Mouse (Mus musculus) limb, embryonic 10.5 days (tissue): ENCODE data around the gene St6gal1. TPM values are rescaled to one million over a fixed set of nuclear protein-coding genes. Genes with fewer than 3 reads are reported as not detected.

ENCODE experiments used
- DNase-seq: peaks from one replicate; pipeline ENCODE4 v3.0.0-alpha.2; 2017; ENCODE audit warnings: low spot score
- H3K27ac ChIP-seq: fragments of 300-500 bp; sonication (generic); 2 replicates; pipeline ENCODE4 v1.5.1; 2016; ENCODE audit warnings: mild to moderate bottlenecking
- H3K27me3 ChIP-seq: fragments of 300-500 bp; sonication (generic); 2 replicates; pipeline ENCODE4 v1.6.1; 2016; ENCODE audit warnings: low read depth, mild to moderate bottlenecking; ENCODE audit not compliant: poor library complexity, severe bottlenecking
- H3K36me3 ChIP-seq: fragments of 300-500 bp; sonication (generic); 2 replicates; pipeline ENCODE4 v1.6.1; 2016; ENCODE audit warnings: mild to moderate bottlenecking, moderate library complexity
- H3K4me1 ChIP-seq: fragments of 300-500 bp; sonication (generic); 2 replicates; pipeline ENCODE4 v1.6.1; 2016
- H3K4me3 ChIP-seq: fragments of 300-500 bp; sonication (generic); 2 replicates; pipeline ENCODE4 v1.5.1; 2016; ENCODE audit warnings: mild to moderate bottlenecking, moderate library complexity
- H3K9me3 ChIP-seq: fragments of 300-500 bp; sonication (generic); replicated peaks from 2 replicates; pipeline ENCODE4 v1.6.1; 2016; ENCODE audit warnings: mild to moderate bottlenecking
- WGBS: fragments of 180-500 bp; shearing (Covaris S2); methylation state at CpG from one replicate; pipeline ENCODE4 v1.1.7; 2016; 5-methylcytosine and 5-hydroxymethylcytosine counted together
- polyA plus RNA-seq: library from polyadenylated mRNA; unstranded; fragments of >200 nt; fragmentation: Nextera tagmentation; extraction: Ambion mirVana; gene quantifications from 2 replicates; pipeline ENCODE4 v1.2.1, GENCODE M21; 2016

The St6gal1 gene
- polyA plus RNA-seq, 1 experiment from 2014 or later: 26.7 TPM

DNA sequence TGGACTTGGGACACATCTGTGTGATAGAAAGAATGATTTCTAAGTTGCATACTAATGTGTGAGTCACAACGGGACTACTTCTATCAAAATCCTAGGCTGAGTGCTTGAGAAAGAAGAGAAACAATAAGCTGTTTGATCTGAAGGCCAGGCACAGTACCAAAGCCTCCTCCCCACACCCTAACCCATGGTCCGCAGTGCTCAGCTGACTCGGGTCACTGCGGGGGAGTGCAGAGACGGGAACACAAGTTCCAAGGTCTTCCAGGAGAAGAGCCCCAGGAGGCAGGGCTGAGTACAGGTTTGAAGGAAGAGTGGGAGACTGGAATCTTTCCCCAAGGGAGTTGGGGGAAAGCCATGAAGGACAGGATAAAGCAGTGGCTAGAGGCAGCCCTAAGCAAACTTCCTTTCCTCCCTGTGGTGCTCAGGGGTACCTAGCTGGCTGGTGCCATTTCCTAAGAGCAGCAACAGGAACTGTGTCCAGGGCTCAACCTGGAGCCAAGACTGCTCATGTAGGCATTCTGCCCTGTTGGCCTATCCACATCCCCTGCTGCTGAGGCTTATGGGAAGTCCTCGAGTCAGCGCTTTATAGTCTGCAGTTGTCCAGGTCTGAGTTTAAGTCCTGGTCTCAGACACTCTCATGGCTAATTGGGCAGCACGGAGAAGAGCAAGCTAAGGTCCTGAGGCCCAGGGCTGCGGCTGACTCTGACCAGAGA is 48.1 kb downstream of the St6gal1 start:
- peaks cover 44% of the 10 kb centered on the region for H3K4me1 ChIP-seq
- WGBS: 75% methylated on average over 9 of the region's 9 CpGs
- 0 out of 2 replicates have a peak overlapping the region, but pooled peaks have one; percentile 0 for H3K27ac ChIP-seq

GRCm38 (mm10) chr16:23274005-23274404 is 49.5 kb downstream of the St6gal1 start:
- no peak overlapping the region for H3K27ac ChIP-seq
- H3K9me3 ChIP-seq: no peaks in the 10 kb centered on the region
- peaks cover 5% of the 10 kb centered on the region; the same call in 1 of the 2 replicates for H3K36me3 ChIP-seq
- H3K4me1 ChIP-seq: peaks cover 38% of the 10 kb centered on the region
- 71% methylated on average over 6 of the region's 6 CpGs for WGBS
- H3K4me3 ChIP-seq: no peak overlapping the region
- H3K27me3 ChIP-seq: no peaks in the 10 kb centered on the region
- DNase-seq: no peak

More for the DNA sequence above, 48.1 kb downstream of the St6gal1 start:
- Histone ChIP-seq H3K4me3 (no peak overlapping the region), H3K27me3 (no peaks in the 10 kb centered on the region), H3K9me3 (no peaks in the 10 kb centered on the region), H3K36me3 (peaks cover 7% of the 10 kb centered on the region)
- DNase-seq: no peak

DNA sequence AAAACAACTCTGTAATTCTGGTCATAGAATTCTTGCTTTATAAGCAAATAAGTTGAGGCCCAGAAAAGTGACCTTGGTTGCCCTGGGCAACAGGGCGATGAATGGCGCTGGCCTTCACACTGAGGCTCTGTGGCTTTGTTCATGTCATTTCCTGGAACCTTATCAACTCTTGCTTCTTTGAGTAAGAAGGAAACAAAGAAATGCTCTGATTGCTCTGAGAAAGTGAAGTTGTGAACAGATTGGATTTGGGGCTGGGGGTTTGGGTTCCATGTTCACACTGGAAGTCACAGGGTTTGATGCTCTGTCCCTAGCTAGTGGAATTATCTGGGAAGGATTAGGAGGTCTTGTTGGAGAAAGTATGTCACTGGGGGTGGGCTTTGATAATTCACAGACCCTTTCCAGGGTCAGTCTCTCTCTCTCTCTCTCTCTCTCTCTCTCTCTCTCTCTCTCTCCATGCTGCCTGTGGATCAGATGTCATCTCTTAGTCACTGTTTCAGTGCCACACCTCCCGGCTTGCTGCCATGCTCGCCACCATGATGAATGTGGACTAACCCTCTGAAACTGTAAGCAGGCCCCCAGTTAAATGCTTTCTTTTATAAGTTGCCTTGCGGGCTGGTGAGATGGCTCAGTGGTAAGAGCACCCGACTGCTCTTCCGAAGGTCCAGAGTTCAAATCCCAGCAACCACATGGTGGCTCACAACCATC is 50.2 kb downstream of the St6gal1 start:
- Histone ChIP-seq H3K9me3 (no peaks in the 10 kb centered on the region), H3K4me3 (no peak overlapping the region), H3K27me3 (no peaks in the 10 kb centered on the region), H3K4me1 (peaks cover 32% of the 10 kb centered on the region), H3K36me3 (peaks cover 5% of the 10 kb centered on the region; the same call in 1 of the 2 replicates), H3K27ac (no peak overlapping the region)
- DNase-seq: no peak
- WGBS: 92% methylated on average over 7 of the region's 7 CpGs

DNA sequence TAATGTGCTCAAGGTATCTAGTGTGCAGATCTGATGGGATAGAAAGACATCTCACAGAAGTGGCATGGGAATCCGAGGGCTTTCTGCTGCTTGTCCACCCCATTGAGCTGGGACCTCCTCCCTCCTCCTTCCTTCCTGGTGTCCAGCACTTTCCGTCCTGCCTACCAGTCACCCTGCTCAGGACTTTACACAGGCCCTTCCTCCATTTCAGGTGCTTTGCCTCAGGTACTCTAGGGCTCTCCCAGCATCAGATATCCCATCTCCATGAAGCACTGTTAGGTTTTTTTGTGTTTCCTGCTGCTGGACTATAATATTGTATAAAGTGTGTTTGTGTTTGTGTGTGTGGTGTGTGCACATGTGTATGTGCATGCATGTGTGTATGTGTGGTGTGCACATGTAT is 51.1 kb downstream of the St6gal1 start:
- no peaks in the 10 kb centered on the region for H3K9me3 ChIP-seq
- no peak overlapping the region for H3K27ac ChIP-seq
- H3K4me3 ChIP-seq: no peak overlapping the region
- no peaks in the 10 kb centered on the region for H3K27me3 ChIP-seq
- WGBS: 83% methylated on average over 2 of the region's 2 CpGs
- H3K36me3 ChIP-seq: peaks cover 5% of the 10 kb centered on the region; the same call in 1 of the 2 replicates
- DNase-seq: no peak
- peaks cover 25% of the 10 kb centered on the region for H3K4me1 ChIP-seq

DNA sequence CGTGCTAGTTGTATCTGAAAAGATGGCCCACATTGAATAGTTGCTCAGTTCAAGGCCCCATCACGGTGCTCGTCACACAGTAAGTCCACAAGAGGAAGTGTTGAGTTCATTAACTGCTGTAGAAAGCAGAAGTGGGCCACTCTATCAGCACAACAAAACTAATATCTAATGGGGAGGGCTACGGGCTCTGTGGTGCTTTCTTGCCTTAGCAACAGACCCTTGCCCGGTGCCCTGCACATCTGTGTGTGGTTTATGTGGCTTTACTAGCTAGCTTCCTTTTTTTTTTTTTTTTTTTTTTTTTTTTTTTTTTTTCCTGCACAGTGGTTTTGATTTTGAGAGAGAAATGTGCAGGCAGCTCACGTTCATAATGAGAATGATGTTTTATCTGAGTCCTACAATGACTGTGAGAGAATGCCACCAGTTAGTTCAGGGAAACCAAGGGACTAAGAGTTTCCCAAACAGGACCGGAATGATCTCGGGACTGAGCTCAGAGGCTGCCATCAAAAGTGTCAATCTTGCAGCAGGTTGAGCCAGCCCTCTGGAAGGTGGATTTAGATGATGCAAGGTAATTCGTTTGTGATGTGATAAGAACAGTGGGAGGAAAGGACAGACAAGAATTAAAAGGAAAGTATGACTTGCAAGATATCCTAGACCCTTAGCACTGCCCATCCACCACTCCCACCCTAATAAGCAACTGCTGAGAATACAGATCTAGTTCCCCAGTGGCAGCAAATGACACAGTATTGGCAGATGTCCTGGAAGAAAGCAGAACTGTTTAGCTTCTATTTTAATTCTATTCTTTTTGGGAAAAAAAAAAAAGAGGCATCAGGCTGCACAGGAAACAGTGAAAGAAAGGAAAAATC is 55.6 kb downstream of the St6gal1 start:
- peaks cover 23% of the 10 kb centered on the region for H3K36me3 ChIP-seq
- WGBS: 77% methylated on average over 9 of the region's 9 CpGs
- no peaks in the 10 kb centered on the region for H3K9me3 ChIP-seq
- H3K4me3 ChIP-seq: no peak overlapping the region
- no peaks in the 10 kb centered on the region for H3K27me3 ChIP-seq
- H3K4me1 ChIP-seq: peaks cover 10% of the 10 kb centered on the region; the same call in 1 of the 2 replicates
- no peak for DNase-seq
- H3K27ac ChIP-seq: no peak overlapping the region

DNA sequence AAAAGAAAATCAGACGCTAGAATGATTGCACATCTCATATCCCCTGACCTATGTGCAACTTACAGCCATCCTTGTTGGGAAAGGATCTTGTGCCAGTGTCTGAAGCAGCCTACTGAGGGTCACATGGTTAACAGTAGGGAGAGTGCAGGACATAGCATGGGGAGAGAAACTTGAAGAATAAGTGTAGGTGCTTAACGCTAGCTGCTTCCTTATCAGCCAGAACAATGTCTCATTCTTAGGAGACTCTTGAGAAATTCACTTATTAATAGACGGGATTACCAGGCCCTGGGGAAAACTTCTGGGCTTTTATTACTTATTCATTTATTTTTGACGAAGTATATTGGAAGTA is 56.2 kb downstream of the St6gal1 start:
- Histone ChIP-seq H3K27me3 (no peaks in the 10 kb centered on the region), H3K4me1 (peaks cover 10% of the 10 kb centered on the region; the same call in 1 of the 2 replicates), H3K27ac (no peak overlapping the region), H3K9me3 (no peaks in the 10 kb centered on the region), H3K36me3 (peaks cover 20% of the 10 kb centered on the region), H3K4me3 (no peak overlapping the region)
- 93% methylated on average over 4 of the region's 4 CpGs for WGBS
- no peak for DNase-seq

- H3K4me1 ChIP-seq: peaks cover 10% of the 10 kb centered on the region; the same call in 1 of the 2 replicates
- H3K4me3 ChIP-seq: no peak overlapping the region
- 96% methylated on average over 5 of the region's 5 CpGs for WGBS
- peaks cover 23% of the 10 kb centered on the region for H3K36me3 ChIP-seq
- no peaks in the 10 kb centered on the region for H3K9me3 ChIP-seq
- H3K27me3 ChIP-seq: no peaks in the 10 kb centered on the region
- no peak overlapping the region for H3K27ac ChIP-seq
- no peak for DNase-seq
Measured at GRCm38 (mm10) chr16:23282241-23282640, 57.7 kb downstream of the St6gal1 start.

DNA sequence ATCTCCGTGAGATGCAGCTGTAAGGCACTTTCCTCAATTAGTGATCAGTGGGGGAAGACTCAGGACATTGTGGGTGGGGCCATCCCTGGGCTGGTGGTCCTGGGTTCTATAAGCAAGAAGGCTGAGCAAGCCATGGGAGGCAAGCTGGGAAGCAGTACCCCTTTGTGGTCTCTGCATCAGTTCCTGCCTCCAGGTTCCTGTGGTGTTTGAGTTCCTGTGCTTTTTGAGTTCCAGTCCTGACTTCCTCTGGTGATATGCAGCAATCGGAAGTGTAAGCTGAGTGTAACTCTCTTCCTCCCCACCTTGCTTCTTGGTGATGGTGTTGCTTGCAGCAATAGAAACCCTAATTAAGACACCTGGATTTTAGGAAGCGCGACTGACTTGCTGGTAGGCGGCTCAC is 58.4 kb downstream of the St6gal1 start:
- whole genome bisulfite sequencing: 79% methylated on average over 5 of the region's 5 CpGs
- Histone ChIP-seq H3K36me3 (peaks cover 30% of the 10 kb centered on the region), H3K27ac (no peak overlapping the region), H3K4me3 (no peak overlapping the region), H3K27me3 (no peaks in the 10 kb centered on the region), H3K4me1 (peaks cover 10% of the 10 kb centered on the region; the same call in 1 of the 2 replicates), H3K9me3 (no peaks in the 10 kb centered on the region)
- DNase-seq: no peak

DNA sequence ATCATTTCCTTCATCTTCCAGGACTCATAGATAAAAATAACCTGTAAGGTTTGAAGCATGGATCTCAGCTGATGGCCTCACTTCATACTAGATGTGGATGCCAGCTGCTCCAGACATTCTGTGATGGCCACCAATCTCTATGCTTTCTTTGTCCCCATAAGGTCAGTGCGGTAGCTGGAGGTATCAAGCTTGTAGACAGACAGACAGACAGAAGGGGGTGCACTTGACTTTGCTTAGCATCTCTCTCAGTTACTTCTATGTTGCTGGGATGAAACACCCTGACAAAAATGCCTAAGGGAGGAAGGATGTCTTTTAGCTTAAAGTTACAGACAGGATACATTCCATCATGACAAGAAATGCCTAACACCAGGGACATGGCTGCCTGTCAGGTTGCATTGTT is 59.1 kb downstream of the St6gal1 start:
- DNase-seq: no peak
- Histone ChIP-seq H3K9me3 (no peaks in the 10 kb centered on the region), H3K27me3 (no peaks in the 10 kb centered on the region), H3K36me3 (peaks cover 34% of the 10 kb centered on the region), H3K27ac (no peak overlapping the region), H3K4me1 (peaks cover 10% of the 10 kb centered on the region; the same call in 1 of the 2 replicates), H3K4me3 (no peak overlapping the region)
- WGBS: 95% methylated on average over 1 of the region's 1 CpGs

DNA sequence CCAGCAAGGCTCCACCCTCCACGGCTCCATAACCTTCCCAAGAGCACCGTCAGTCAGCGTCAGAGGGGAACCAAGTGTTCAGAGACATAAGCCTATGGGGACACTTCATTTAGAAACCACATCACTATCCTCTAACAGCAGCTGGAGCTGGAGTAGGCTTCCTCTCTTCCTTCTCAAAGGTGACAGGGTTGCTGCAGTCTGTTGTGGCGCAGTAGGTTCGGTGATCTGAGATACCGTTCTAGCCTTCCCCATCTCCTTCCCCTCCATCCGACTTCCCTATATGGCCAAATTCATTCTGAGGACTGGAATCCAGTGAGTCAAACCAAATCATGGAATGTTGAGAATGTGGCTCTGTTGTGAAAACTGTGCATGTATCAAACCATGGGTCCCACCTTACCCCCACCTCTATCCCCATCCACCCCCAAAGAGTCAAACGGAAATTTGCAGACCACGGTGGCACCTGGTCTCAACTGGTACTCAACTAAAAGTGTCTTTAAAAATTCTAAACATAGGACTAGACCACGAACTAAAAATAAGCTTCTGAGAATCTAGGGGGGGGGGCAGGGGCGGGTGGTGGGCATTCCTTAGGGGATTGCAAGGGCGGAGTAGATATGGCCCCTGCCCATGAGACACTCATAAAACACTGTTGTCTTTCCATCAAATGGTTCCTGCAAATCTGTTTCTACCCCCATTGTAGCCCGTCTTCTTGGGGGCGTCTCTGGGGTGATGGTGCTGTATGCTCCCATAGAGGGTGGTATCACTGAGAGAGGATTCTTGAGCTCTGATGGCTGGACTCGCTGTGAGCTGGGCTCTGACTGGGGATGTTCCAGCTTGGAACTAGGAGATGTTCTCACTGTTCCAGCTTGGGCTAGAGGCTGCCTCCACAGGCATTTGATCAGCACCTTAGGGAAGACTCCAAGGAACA is 60.2 kb downstream of the St6gal1 start:
- DNase-seq: no peak
- 83% methylated on average over 15 of the region's 15 CpGs for WGBS

GRCm38 (mm10) chr16:23286380-23287097 is 62.0 kb downstream of the St6gal1 start:
- Histone ChIP-seq H3K27me3 (no peaks in the 10 kb centered on the region), H3K4me3 (no peak overlapping the region), H3K9me3 (no peaks in the 10 kb centered on the region), H3K4me1 (peaks cover 7% of the 10 kb centered on the region; the same call in 1 of the 2 replicates), H3K27ac (no peak overlapping the region), H3K36me3 (peaks cover 34% of the 10 kb centered on the region)
- no peak for DNase-seq
- 92% methylated on average over 11 of the region's 11 CpGs for WGBS

More for the DNA sequence above, 60.2 kb downstream of the St6gal1 start:
- Histone ChIP-seq H3K9me3 (no peaks in the 10 kb centered on the region), H3K4me3 (no peak overlapping the region), H3K36me3 (peaks cover 34% of the 10 kb centered on the region), H3K27ac (no peak overlapping the region), H3K4me1 (peaks cover 9% of the 10 kb centered on the region; the same call in 1 of the 2 replicates), H3K27me3 (no peaks in the 10 kb centered on the region)
